Mouse (Mus musculus) G1E (cell line): ENCODE data around the gene Prss33. TPM values are rescaled to one million over a fixed set of nuclear protein-coding genes. Genes with fewer than 3 reads are reported as not detected.

Source experiments
- ATAC-seq: 2 replicates; pipeline ENCODE4 v1.8.0; 2016; ENCODE audit warnings: mild to moderate bottlenecking; ENCODE audit not compliant: insufficient number of reproducible peaks, poor library complexity, low FRiP score, severe bottlenecking; ENCODE audit errors: extremely low read depth
- DNase-seq: peaks from one replicate; pipeline ENCODE4 v3.0.0; 2012; ENCODE audit warnings: low spot score
- H3K27me3 ChIP-seq: 2 replicates; pipeline ENCODE4 v1.6.1; 2012; ENCODE audit warnings: mild to moderate bottlenecking, low read length, inconsistent platforms; ENCODE audit not compliant: insufficient read depth
- H3K36me3 ChIP-seq: replicated peaks from 2 replicates; pipeline ENCODE3; 2012; ENCODE audit warnings: mild to moderate bottlenecking, inconsistent platforms
- H3K4me1 ChIP-seq: 2 replicates; pipeline ENCODE4 v1.6.1; 2012; ENCODE audit warnings: low read depth, low read length, inconsistent platforms, mixed read lengths; ENCODE audit not compliant: insufficient read depth
- H3K4me3 ChIP-seq: 2 replicates; pipeline ENCODE4 v1.5.1; 2012; ENCODE audit warnings: low read depth, mild to moderate bottlenecking, inconsistent platforms, low read length, moderate library complexity, mixed read lengths
- H3K9me3 ChIP-seq: replicated peaks from 2 replicates; pipeline ENCODE4 v1.6.1; 2012; ENCODE audit warnings: inconsistent platforms
- CTCF ChIP-seq: IDR thresholded peaks from 2 replicates; pipeline ENCODE4 v1.5.1; 2012; ENCODE audit warnings: low read depth, low read length, inconsistent platforms, mixed read lengths
- GATA1 ChIP-seq: IDR thresholded peaks from 2 replicates; pipeline ENCODE4 v1.6.1; 2012; ENCODE audit warnings: borderline replicate concordance, low read length, inconsistent platforms, mixed read lengths
- GATA2 ChIP-seq: IDR thresholded peaks from 2 replicates; pipeline ENCODE4 v1.6.1; 2012; ENCODE audit warnings: low read depth, low read length, inconsistent platforms, borderline replicate concordance
- POLR2AphosphoS5 ChIP-seq: IDR thresholded peaks from 2 replicates; pipeline ENCODE4 v1.6.1; 2012; ENCODE audit warnings: low read depth, low read length, inconsistent platforms; ENCODE audit not compliant: insufficient replicate concordance
- TAL1 ChIP-seq: conservative IDR thresholded peaks from 2 replicates; pipeline ENCODE4 v1.6.1; 2012; ENCODE audit warnings: low read depth, low read length, inconsistent platforms, mixed read lengths
- polyA plus RNA-seq: library from polyadenylated mRNA; stranded (reverse); fragments of >175 nt; gene quantifications from 2 replicates; pipeline ENCODE4 v1.2.3, GENCODE M21; 2012
- total RNA-seq, 2 experiments: library from RNA; stranded (forward) in 1 of 2; stranded (reverse) in 1 of 2; fragments of 200-1000 nt in 1 of 2; fragments of >200 nt in 1 of 2; fragmentation: Nextera tagmentation in 1 of 2; gene quantifications; 2 replicates each; pipeline ENCODE4 v1.2.3; 2014 to 2017

The Prss33 gene
- total and polyA plus RNA-seq, 3 experiments = 0.11 TPM; not detected in 2

DNA sequence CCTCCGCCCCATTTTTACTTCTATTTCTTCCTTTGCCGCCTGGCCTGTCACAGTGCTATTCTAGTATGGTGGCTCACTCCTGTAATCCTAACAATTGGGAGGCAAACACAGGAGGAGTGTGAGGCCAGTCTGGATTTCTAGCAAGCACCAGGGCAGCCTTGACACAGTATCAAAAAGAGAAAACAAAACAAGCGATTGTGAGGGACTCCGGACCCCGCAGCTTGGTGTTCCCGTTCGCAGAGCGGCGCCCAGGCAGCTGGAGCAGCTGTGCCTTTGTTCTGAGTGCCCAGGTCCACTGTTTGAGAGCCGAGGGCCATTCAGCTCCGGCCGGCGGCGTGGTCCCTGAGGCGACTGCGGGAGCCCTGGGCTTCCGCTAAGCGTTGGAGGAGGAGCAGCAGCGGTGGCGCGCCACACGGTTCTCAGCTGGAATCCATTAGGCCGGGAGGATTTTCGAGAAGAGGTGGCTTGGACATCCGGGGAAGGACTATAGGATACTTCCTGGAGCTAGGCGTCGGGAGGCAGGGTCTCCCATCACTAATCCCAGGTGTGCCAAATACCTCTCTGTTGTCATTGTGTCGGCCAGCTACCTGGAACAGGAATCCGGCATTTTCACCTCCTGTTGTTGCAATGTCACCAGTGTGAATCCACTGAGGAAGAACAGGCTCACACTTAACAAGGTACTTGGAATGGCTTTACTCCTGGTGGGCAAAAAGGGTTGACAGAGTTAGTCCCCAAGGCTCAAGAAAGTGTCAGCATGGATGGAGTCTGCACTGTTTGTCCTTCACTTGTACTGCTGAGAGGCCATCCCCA, 45.4 kb downstream of the Prss33 start, which contains the start of gene Srrm2:
TSS of gene Srrm2 (plus strand) at position 264 of the 810 bp plus-strand sequence.
- Histone ChIP-seq H3K9me3 (no peaks in the 10 kb centered on the region), H3K36me3 (no peaks in the 10 kb centered on the region), H3K4me3 (no peak within 1 kb of the TSS), H3K27me3 (peaks cover 44% of the 10 kb centered on the region), H3K4me1 (no peaks in the 10 kb centered on the region)
- TF ChIP-seq POLR2AphosphoS5 (no peak), CTCF (no peak)
- DNase-seq (no peak), ATAC-seq (no peak)

DNA sequence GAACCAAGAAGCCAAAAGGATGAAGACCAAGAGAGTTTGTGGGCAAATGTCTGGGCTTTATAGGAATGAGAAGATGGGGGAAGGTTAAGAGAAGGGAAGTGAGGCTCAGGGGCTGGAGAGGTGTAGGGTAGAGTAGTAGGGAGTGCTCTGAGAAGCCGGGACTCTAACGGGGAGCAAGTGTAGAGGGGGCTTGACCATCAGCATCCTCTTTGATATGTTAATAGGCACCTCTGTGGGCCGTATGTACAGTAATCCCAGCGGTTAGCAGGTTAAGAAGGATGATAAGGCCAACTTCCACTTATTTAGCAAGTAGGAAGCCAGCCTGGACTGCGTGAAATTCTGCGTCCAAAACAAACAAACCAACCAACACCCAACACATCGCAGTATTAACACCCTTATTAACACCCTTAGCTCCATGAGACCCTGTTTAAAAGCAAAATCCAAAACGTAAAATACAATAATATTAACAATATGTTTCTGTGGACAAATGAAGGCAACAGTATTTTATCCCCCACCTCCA, 46.0 kb downstream of the Prss33 start:
- ATAC-seq (no peak), DNase-seq (no peak)
- Histone ChIP-seq H3K36me3 (no peaks in the 10 kb centered on the region), H3K27me3 (peaks cover 45% of the 10 kb centered on the region), H3K4me3 (no peak overlapping the region), H3K9me3 (no peaks in the 10 kb centered on the region), H3K4me1 (no peaks in the 10 kb centered on the region)
- TF ChIP-seq POLR2AphosphoS5 = no peak
- TF ChIP-seq TAL1 = no peak
- TF ChIP-seq CTCF = no peak
- TF ChIP-seq GATA2 = no peak
- TF ChIP-seq GATA1 = no peak

DNA sequence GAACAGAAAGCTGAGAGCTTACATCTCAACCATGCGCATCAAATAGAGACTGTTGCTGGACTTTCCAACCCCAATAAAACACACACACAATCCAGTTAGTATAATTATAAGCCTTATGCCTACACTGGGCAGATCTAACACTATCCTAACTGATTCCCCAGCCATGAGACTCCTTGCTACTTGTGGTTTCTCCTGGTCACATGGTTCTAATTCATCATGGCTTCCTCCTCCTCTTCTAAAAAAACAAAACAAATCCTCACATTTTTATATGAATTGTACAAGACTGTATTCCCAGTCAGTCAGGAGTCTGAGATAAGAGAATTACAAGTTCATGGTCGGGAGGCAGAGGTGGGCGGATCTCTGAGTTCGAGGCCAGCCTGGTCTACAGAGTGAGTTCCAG, 46.9 kb downstream of the Prss33 start:
- DNase-seq (no peak), ATAC-seq (no peak)
- Histone ChIP-seq H3K27me3 (peaks cover 48% of the 10 kb centered on the region), H3K9me3 (no peaks in the 10 kb centered on the region), H3K36me3 (no peaks in the 10 kb centered on the region), H3K4me1 (no peaks in the 10 kb centered on the region), H3K4me3 (no peak overlapping the region)
- no peak for TF ChIP-seq GATA1
- TF ChIP-seq POLR2AphosphoS5 = no peak
- no peak for TF ChIP-seq CTCF
- TF ChIP-seq TAL1 = no peak
- no peak for TF ChIP-seq GATA2

GRCm38 (mm10) chr17:23786510-23786931, 49.3 kb downstream of the Prss33 start:
- H3K27me3 ChIP-seq = peaks cover 43% of the 10 kb centered on the region
- TF ChIP-seq GATA1 (no peak), POLR2AphosphoS5 (no peak), TAL1 (no peak), GATA2 (no peak), CTCF (no peak)
- no peak for DNase-seq
- no peaks in the 10 kb centered on the region for H3K9me3 ChIP-seq
- ATAC-seq = no peak
- no peaks in the 10 kb centered on the region for H3K4me1 ChIP-seq
- H3K4me3 ChIP-seq = no peak overlapping the region
- no peaks in the 10 kb centered on the region for H3K36me3 ChIP-seq

DNA sequence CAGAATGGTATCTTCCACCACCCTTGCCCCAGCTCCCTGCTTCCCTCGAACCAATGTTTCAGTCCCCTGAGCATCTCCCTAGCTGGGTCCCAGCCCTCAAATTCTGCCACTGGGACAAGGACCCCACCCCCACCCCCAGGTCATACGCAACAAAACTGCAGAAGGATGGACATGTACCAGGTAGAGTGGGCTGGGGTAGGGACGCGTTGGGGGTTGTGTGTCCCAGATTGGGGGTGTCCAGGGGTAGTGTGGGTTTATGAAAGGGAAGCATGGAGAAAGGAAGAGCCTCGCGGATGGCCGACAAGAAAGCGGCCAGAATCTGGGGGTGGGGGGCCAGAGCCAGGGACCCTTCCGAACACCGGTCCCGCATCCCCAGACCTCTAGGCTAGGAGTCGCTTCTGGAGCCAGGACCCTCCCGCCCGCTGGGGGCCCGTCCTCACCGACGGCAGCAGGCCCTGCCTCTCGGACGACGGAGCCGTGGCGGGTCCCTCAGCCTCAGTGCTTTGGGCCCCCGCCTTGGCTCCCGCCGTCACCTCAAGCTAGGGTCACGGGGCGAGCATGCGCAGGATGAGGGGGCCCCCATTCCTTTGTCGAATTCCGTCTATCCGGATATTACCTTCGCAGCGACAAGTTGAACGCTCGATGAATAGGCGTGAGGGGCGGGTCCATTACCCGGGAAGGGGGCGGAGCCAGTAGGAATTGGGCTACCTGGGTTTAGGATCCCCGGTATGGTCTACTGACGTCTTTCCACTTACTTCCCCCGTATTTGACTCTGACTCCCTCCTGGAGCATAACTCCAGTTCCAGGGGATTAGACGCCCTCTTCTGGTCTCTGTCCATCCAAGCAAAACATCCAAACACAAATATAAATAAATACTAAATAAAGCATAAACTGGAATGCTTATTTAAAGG, 50.0 kb downstream of the Prss33 start, which contains the start of gene Flywch2:
TSS of gene Flywch2 (minus strand) at position 521 of the 911 bp plus-strand sequence.
- Histone ChIP-seq H3K4me3 (no peak within 1 kb of the TSS), H3K36me3 (no peaks in the 10 kb centered on the region), H3K27me3 (peaks cover 41% of the 10 kb centered on the region), H3K9me3 (no peaks in the 10 kb centered on the region), H3K4me1 (no peaks in the 10 kb centered on the region)
- ATAC-seq = no peak
- TF ChIP-seq CTCF (no peak), POLR2AphosphoS5 (no peak), GATA1 (no peak), GATA2 (no peak), TAL1 (no peak)
- no peak for DNase-seq

DNA sequence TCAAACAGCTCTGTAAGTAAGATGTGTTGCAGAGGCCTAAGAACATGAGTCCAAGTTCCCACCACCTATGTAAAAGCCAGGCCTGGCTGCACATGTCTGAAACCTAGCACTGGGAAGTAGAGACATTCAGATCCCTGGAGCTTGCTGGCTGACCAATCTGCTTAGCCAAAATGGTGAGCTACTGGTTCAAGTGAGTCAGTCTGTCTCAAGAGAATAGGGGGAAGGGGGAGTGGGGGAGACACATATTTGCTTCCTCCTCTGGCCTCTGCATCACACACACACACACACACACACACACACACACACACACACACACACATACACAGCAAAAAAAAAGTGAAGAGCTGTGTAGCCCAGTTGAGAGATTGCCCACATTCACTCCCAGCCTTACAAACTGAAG, 52.5 kb downstream of the Prss33 start:
- peaks cover 48% of the 10 kb centered on the region for H3K27me3 ChIP-seq
- H3K9me3 ChIP-seq = no peaks in the 10 kb centered on the region
- no peaks in the 10 kb centered on the region for H3K36me3 ChIP-seq
- TF ChIP-seq GATA1 (no peak), GATA2 (no peak)
- no peak for DNase-seq
- H3K4me3 ChIP-seq = no peak overlapping the region
- no peak for ATAC-seq
- H3K4me1 ChIP-seq = no peaks in the 10 kb centered on the region

Other genes with a start within 250 kb of the Prss33 start
Only the 20 nearest of the 29 such genes appear.
- gene Tnfrsf12a, start 158.6 kb downstream of the Prss33 start, total RNA-seq (2014; fragmentation: Nextera tagmentation) = 1.3 and 3.4 TPM in 2 replicates
- 5.0 and 5.7 TPM in 2 replicates for gene Tnfrsf12a, start 158.6 kb downstream of the Prss33 start, total RNA-seq (2017)
- 4.8 and 5.5 TPM in 2 replicates for gene Tnfrsf12a, start 158.6 kb downstream of the Prss33 start, polyA plus RNA-seq
- gene Cldn6, start 156.8 kb downstream of the Prss33 start, total RNA-seq (2014; fragmentation: Nextera tagmentation) = not detected in 2 replicates
- gene Cldn6, start 156.8 kb downstream of the Prss33 start, total RNA-seq (2017) = not detected in 2 replicates
- not detected in 2 replicates for gene Cldn6, start 156.8 kb downstream of the Prss33 start, polyA plus RNA-seq
- not detected in 2 replicates for gene Cldn9, start 152.0 kb downstream of the Prss33 start, total RNA-seq (2014; fragmentation: Nextera tagmentation)
- not detected in 2 replicates for gene Cldn9, start 152.0 kb downstream of the Prss33 start, total RNA-seq (2017)
- not detected in 2 replicates for gene Cldn9, start 152.0 kb downstream of the Prss33 start, polyA plus RNA-seq
- gene 1520401A03Rik, start 113.3 kb downstream of the Prss33 start, total RNA-seq (2014; fragmentation: Nextera tagmentation) = not detected in 2 replicates
- 0.05 TPM in 1 of 2 replicates, not detected in the other for gene 1520401A03Rik, start 113.3 kb downstream of the Prss33 start, total RNA-seq (2017)
- gene 1520401A03Rik, start 113.3 kb downstream of the Prss33 start, polyA plus RNA-seq = 0.02 TPM in 1 of 2 replicates, not detected in the other
- 33.5 and 41.1 TPM in 2 replicates for gene Pkmyt1, start 109.7 kb downstream of the Prss33 start, total RNA-seq (2014; fragmentation: Nextera tagmentation)
- gene Pkmyt1, start 109.7 kb downstream of the Prss33 start, total RNA-seq (2017) = 10.8 and 12.9 TPM in 2 replicates
- gene Pkmyt1, start 109.7 kb downstream of the Prss33 start, polyA plus RNA-seq = 125 and 147 TPM in 2 replicates
- 0.39 and 1.9 TPM in 2 replicates for gene Paqr4, start 95.2 kb downstream of the Prss33 start, total RNA-seq (2014; fragmentation: Nextera tagmentation)
- 2.6 and 3.2 TPM in 2 replicates for gene Paqr4, start 95.2 kb downstream of the Prss33 start, total RNA-seq (2017)
- gene Paqr4, start 95.2 kb downstream of the Prss33 start, polyA plus RNA-seq = 2.3 and 3.5 TPM in 2 replicates
- not detected in 2 replicates for gene Kremen2, start 90.2 kb downstream of the Prss33 start, total RNA-seq (2014; fragmentation: Nextera tagmentation)
- 0.05 and 0.29 TPM in 2 replicates for gene Kremen2, start 90.2 kb downstream of the Prss33 start, total RNA-seq (2017)
- gene Kremen2, start 90.2 kb downstream of the Prss33 start, polyA plus RNA-seq = 1.2 and 1.4 TPM in 2 replicates
- 11.9 and 14.1 TPM in 2 replicates for gene Flywch1, start 64.5 kb downstream of the Prss33 start, total RNA-seq (2014; fragmentation: Nextera tagmentation)
- gene Flywch1, start 64.5 kb downstream of the Prss33 start, total RNA-seq (2017) = 18.2 and 22.3 TPM in 2 replicates
- gene Flywch1, start 64.5 kb downstream of the Prss33 start, polyA plus RNA-seq = 42.7 and 44.6 TPM in 2 replicates
- not detected in 2 replicates for gene Flywch2, start 50.0 kb downstream of the Prss33 start, total RNA-seq (2014; fragmentation: Nextera tagmentation)
- gene Flywch2, start 50.0 kb downstream of the Prss33 start, total RNA-seq (2017) = 0.12 TPM in 1 of 2 replicates, not detected in the other
- not detected in 2 replicates for gene Flywch2, start 50.0 kb downstream of the Prss33 start, polyA plus RNA-seq
- gene Srrm2, start 45.5 kb downstream of the Prss33 start, total RNA-seq (2014; fragmentation: Nextera tagmentation) = 1,039 and 1,150 TPM in 2 replicates
- gene Srrm2, start 45.5 kb downstream of the Prss33 start, total RNA-seq (2017) = 66.6 and 86.7 TPM in 2 replicates
- 141 and 329 TPM in 2 replicates for gene Srrm2, start 45.5 kb downstream of the Prss33 start, polyA plus RNA-seq
- gene Elob, start 6.9 kb downstream of the Prss33 start, total RNA-seq (2014; fragmentation: Nextera tagmentation) = 452 and 468 TPM in 2 replicates
- gene Elob, start 6.9 kb downstream of the Prss33 start, total RNA-seq (2017) = 171 and 225 TPM in 2 replicates
- gene Elob, start 6.9 kb downstream of the Prss33 start, polyA plus RNA-seq = 658 and 984 TPM in 2 replicates
- gene Prss32, start 7.8 kb upstream of the Prss33 start, total RNA-seq (2014; fragmentation: Nextera tagmentation) = not detected in 2 replicates
- 0.05 TPM in 1 of 2 replicates, not detected in the other for gene Prss32, start 7.8 kb upstream of the Prss33 start, total RNA-seq (2017)
- gene Prss32, start 7.8 kb upstream of the Prss33 start, polyA plus RNA-seq = not detected in 2 replicates
- not detected in 2 replicates for gene Prss41, start 8.1 kb upstream of the Prss33 start, total RNA-seq (2014; fragmentation: Nextera tagmentation)
- not detected in 2 replicates for gene Prss41, start 8.1 kb upstream of the Prss33 start, total RNA-seq (2017)
- not detected in 2 replicates for gene Prss41, start 8.1 kb upstream of the Prss33 start, polyA plus RNA-seq
- not detected in 2 replicates for gene Prss21, start 32.0 kb upstream of the Prss33 start, total RNA-seq (2014; fragmentation: Nextera tagmentation)
- gene Prss21, start 32.0 kb upstream of the Prss33 start, total RNA-seq (2017) = not detected in 2 replicates
- gene Prss21, start 32.0 kb upstream of the Prss33 start, polyA plus RNA-seq = not detected in 2 replicates
- not detected in 2 replicates for gene Dcpp1, start 44.8 kb upstream of the Prss33 start, total RNA-seq (2014; fragmentation: Nextera tagmentation)
- not detected in 2 replicates for gene Dcpp1, start 44.8 kb upstream of the Prss33 start, total RNA-seq (2017)
- not detected in 2 replicates for gene Dcpp1, start 44.8 kb upstream of the Prss33 start, polyA plus RNA-seq
- gene Dcpp2, start 44.8 kb upstream of the Prss33 start, total RNA-seq (2014; fragmentation: Nextera tagmentation) = not detected in 2 replicates
- gene Dcpp2, start 44.8 kb upstream of the Prss33 start, total RNA-seq (2017) = 0.22 TPM in 1 of 2 replicates, not detected in the other
- not detected in 2 replicates for gene Dcpp2, start 44.8 kb upstream of the Prss33 start, polyA plus RNA-seq
- not detected in 2 replicates for gene Dcpp3, start 81.4 kb upstream of the Prss33 start, total RNA-seq (2014; fragmentation: Nextera tagmentation)
- gene Dcpp3, start 81.4 kb upstream of the Prss33 start, total RNA-seq (2017) = not detected in 2 replicates
- gene Dcpp3, start 81.4 kb upstream of the Prss33 start, polyA plus RNA-seq = not detected in 2 replicates
- not detected in 2 replicates for gene Sbp, start 105.6 kb upstream of the Prss33 start, total RNA-seq (2014; fragmentation: Nextera tagmentation)
- gene Sbp, start 105.6 kb upstream of the Prss33 start, total RNA-seq (2017) = not detected in 2 replicates
- not detected in 2 replicates for gene Sbp, start 105.6 kb upstream of the Prss33 start, polyA plus RNA-seq
- gene Sbpl, start 119.2 kb upstream of the Prss33 start, total RNA-seq (2014; fragmentation: Nextera tagmentation) = not detected in 2 replicates
- gene Sbpl, start 119.2 kb upstream of the Prss33 start, total RNA-seq (2017) = not detected in 2 replicates
- not detected in 2 replicates for gene Sbpl, start 119.2 kb upstream of the Prss33 start, polyA plus RNA-seq
- gene Prss30, start 144.5 kb upstream of the Prss33 start, total RNA-seq (2014; fragmentation: Nextera tagmentation) = not detected in 2 replicates
- gene Prss30, start 144.5 kb upstream of the Prss33 start, total RNA-seq (2017) = not detected in 2 replicates
- not detected in 2 replicates for gene Prss30, start 144.5 kb upstream of the Prss33 start, polyA plus RNA-seq